Mouse (Mus musculus): Measurements from ENCODE around the gene Olfr1555-ps1. TPM values are rescaled to one million over a fixed set of nuclear protein-coding genes. Genes with fewer than 3 reads are reported as not detected.

The Olfr1555-ps1 gene
- not detected in 2 replicates for polyA plus RNA-seq (2015; fragmentation: Nextera tagmentation; extraction: Ambion mirVana)

DNA sequence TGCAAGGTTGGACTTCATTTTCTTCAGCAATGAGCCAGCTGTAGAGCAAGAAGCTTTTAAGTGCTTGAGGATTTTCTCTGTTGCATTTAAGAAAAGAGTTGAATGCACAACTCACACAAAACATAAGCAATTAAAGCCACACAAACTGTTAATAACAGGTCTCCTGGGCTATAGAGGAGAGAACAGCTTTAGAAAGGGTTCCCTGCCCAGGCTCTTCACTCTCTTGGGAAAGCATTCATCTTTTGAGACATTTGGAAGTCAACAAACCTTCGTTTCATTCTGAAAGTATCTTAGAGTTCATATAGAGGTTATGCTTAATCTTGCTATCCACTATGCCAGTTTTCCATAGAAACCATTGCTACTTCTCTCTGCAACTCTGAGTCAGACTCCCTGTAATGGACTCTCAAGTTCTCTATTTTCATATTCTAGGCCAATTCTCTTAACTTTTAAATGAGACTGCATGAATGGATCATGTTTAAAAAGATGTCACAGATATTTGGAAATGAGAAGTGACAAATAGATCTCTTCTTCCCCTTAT lies at the start of gene Olfr1555-ps1:
Olfr1555-ps1 (minus strand) TSS at position 51 of the 538 bp plus-strand sequence.

DNA sequence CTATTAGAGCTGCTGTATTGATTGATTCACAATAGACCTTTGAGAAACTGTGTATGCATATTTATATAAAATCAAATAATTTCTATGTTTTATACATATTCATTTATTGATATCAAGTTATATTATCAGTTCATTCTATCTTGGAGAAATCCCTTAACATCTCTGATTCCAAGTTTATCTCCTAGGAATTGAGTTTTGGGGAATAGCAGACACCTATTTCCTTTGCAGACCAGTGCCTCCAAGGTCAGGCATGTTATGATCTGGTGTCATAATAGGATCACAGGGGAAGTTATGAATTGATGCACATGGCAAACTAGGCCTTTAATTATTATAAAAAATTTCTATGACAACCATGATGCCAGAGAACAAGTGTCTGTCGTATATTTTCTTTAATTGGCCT lies 30.4 kb upstream of the Olfr1555-ps1 start, which contains the start of gene Olfr1431:
Olfr1431 (plus strand) TSS at position 301 of the 400 bp plus-strand sequence.

DNA sequence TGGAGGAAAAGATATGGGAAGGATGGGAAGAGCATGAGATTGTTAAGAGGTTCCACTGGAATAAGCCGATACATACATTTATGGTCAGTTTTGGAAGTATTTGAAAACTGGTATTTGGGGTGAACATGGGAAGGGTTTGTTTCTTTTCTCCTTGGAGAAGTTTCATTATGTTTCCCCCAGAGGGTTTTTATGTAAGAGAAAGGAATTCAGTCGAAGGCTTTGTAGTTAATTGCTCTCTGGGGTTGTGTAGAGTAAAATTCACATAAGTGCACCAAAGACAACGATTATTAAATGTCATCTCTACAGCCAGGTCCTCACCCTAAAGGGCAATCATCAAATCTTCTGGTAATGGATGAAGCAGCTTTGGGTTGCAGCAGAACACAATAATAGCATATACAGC lies 46.8 kb downstream of the Olfr1555-ps1 start, which contains the start of gene Olfr76:
Olfr76 (minus strand) TSS at position 101 of the 400 bp plus-strand sequence.

DNA sequence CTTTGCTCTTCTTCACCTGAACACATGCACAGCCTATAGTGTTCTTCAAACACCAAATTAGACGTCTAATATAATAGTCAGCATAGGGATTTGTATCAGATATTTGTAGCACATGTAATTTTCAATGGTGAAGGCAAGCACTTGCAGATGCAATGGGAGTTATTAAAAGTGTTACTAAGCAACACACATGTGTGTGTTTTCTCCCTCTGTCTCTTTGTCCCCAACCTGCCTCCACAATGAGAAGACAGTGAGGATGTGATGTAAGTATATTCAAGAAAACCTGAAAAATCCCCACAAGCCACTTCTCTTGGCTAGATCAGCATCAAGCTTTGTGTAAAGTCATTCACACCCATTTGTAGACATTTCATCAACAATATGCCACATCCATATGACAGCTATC lies 54.1 kb downstream of the Olfr1555-ps1 start, which contains the start of gene Olfr1428:
Olfr1428 (minus strand) TSS at position 101 of the 400 bp plus-strand sequence.

Other genes with a start within 250 kb of the Olfr1555-ps1 start
- 2.5 and 3.8 TPM in 2 replicates for gene Osbp, start 204.2 kb downstream of the Olfr1555-ps1 start, polyA plus RNA-seq (2015; fragmentation: Nextera tagmentation; extraction: Ambion mirVana)
- gene Olfr1423, start 128.8 kb downstream of the Olfr1555-ps1 start, polyA plus RNA-seq (2015; fragmentation: Nextera tagmentation; extraction: Ambion mirVana), result 0.02 TPM in 1 of 2 replicates, not detected in the other
- not detected in 2 replicates for gene Olfr1424, start 107.4 kb downstream of the Olfr1555-ps1 start, polyA plus RNA-seq (2015; fragmentation: Nextera tagmentation; extraction: Ambion mirVana)
- not detected in 2 replicates for gene Olfr1425, start 92.4 kb downstream of the Olfr1555-ps1 start, polyA plus RNA-seq (2015; fragmentation: Nextera tagmentation; extraction: Ambion mirVana)
- not detected in 2 replicates for gene Olfr1426, start 78.1 kb downstream of the Olfr1555-ps1 start, polyA plus RNA-seq (2015; fragmentation: Nextera tagmentation; extraction: Ambion mirVana)
- not detected in 2 replicates for gene Olfr1427, start 66.8 kb downstream of the Olfr1555-ps1 start, polyA plus RNA-seq (2015; fragmentation: Nextera tagmentation; extraction: Ambion mirVana)
- not detected in 2 replicates for gene Olfr1428, start 54.2 kb downstream of the Olfr1555-ps1 start, polyA plus RNA-seq (2015; fragmentation: Nextera tagmentation; extraction: Ambion mirVana)
- not detected in 2 replicates for gene Olfr76, start 46.9 kb downstream of the Olfr1555-ps1 start, polyA plus RNA-seq (2015; fragmentation: Nextera tagmentation; extraction: Ambion mirVana)
- not detected in 2 replicates for gene Olfr1431, start 30.5 kb upstream of the Olfr1555-ps1 start, polyA plus RNA-seq (2015; fragmentation: Nextera tagmentation; extraction: Ambion mirVana)
- not detected in 2 replicates for gene Olfr1432, start 62.5 kb upstream of the Olfr1555-ps1 start, polyA plus RNA-seq (2015; fragmentation: Nextera tagmentation; extraction: Ambion mirVana)
- not detected in 2 replicates for gene Olfr262, start 71.5 kb upstream of the Olfr1555-ps1 start, polyA plus RNA-seq (2015; fragmentation: Nextera tagmentation; extraction: Ambion mirVana)
- not detected in 2 replicates for gene Olfr235, start 90.9 kb upstream of the Olfr1555-ps1 start, polyA plus RNA-seq (2015; fragmentation: Nextera tagmentation; extraction: Ambion mirVana)
- not detected in 2 replicates for gene Olfr1434, start 109.7 kb upstream of the Olfr1555-ps1 start, polyA plus RNA-seq (2015; fragmentation: Nextera tagmentation; extraction: Ambion mirVana)
- gene Olfr1436, start 129.0 kb upstream of the Olfr1555-ps1 start, polyA plus RNA-seq (2015; fragmentation: Nextera tagmentation; extraction: Ambion mirVana), result not detected in 2 replicates
- gene Olfr1437, start 155.0 kb upstream of the Olfr1555-ps1 start, polyA plus RNA-seq (2015; fragmentation: Nextera tagmentation; extraction: Ambion mirVana), result not detected in 2 replicates
- not detected in 2 replicates for gene Olfr1438-ps1, start 165.8 kb upstream of the Olfr1555-ps1 start, polyA plus RNA-seq (2015; fragmentation: Nextera tagmentation; extraction: Ambion mirVana)
- gene Olfr1440, start 217.2 kb upstream of the Olfr1555-ps1 start, polyA plus RNA-seq (2015; fragmentation: Nextera tagmentation; extraction: Ambion mirVana), result not detected in 2 replicates
- not detected in 2 replicates for gene Olfr1441, start 247.3 kb upstream of the Olfr1555-ps1 start, polyA plus RNA-seq (2015; fragmentation: Nextera tagmentation; extraction: Ambion mirVana)

Data from adrenal gland, postnatal 0 days (tissue).